Mouse (Mus musculus) cortical plate, adult 2 months (tissue): ENCODE results near the gene Spesp1. TPM values are rescaled to one million over a fixed set of nuclear protein-coding genes. Genes with fewer than 3 reads are reported as not detected.

Experiments
- H3K27ac ChIP-seq: fragments of 200-500 bp; 2 replicates; pipeline ENCODE4 v1.5.1; 2012; ENCODE audit warnings: low read length, control low read depth, inconsistent platforms; ENCODE audit not compliant: insufficient read depth
- H3K4me1 ChIP-seq: fragments of 200-500 bp; 2 replicates; pipeline ENCODE4 v1.6.1; 2011; ENCODE audit warnings: low read length; ENCODE audit not compliant: control insufficient read depth, insufficient read depth
- H3K4me3 ChIP-seq: fragments of 200-500 bp; 2 replicates; pipeline ENCODE4 v1.5.1; 2011; ENCODE audit warnings: mild to moderate bottlenecking, low read length, control low read depth; ENCODE audit not compliant: insufficient read depth
- CTCF ChIP-seq: fragments of 200-500 bp; IDR thresholded peaks from 2 replicates; pipeline ENCODE4 v1.5.1; 2011; ENCODE audit warnings: mild to moderate bottlenecking, control low read depth, low read length; ENCODE audit not compliant: insufficient read depth; ENCODE audit errors: extremely low read depth
- POLR2A ChIP-seq: fragments of 200-500 bp; IDR thresholded peaks from 2 replicates; pipeline ENCODE4 v1.6.1; 2011; ENCODE audit warnings: mild to moderate bottlenecking, low read length, control low read depth; ENCODE audit not compliant: insufficient read depth; ENCODE audit errors: extremely low read depth
- polyA plus RNA-seq: library from polyadenylated mRNA; depleted of rRNA; stranded (reverse); fragments of >200 nt; gene quantifications from 2 replicates; pipeline ENCODE4 v1.2.3, GENCODE M21; 2012

Spesp1 gene
- polyA plus RNA-seq, 1 experiment, result not detected

DNA sequence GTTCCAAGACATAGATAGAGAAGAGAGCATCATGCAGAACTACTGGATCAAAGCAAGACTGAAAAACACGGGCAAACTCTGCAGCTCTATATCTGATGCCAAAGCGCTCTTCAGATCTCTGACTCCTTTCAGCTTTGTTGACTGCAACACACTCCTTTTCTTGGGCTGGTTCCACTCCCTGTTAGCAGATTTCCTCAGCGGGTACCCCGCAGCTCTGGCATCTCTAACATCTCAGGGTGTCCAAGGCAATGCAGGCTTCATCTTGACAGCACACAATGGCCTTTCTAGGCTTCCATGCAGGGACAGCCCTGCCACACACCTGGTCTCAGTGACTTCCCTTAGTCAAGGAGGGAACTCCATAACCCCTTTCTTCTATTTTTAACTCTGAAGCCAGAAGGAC is 31.7 kb downstream of the Spesp1 start:
- no peaks in the 10 kb centered on the region for H3K4me1 ChIP-seq
- no peak overlapping the region for H3K27ac ChIP-seq
- TF ChIP-seq POLR2A (no peak), CTCF (no peak)
- H3K4me3 ChIP-seq, result no peak overlapping the region

DNA sequence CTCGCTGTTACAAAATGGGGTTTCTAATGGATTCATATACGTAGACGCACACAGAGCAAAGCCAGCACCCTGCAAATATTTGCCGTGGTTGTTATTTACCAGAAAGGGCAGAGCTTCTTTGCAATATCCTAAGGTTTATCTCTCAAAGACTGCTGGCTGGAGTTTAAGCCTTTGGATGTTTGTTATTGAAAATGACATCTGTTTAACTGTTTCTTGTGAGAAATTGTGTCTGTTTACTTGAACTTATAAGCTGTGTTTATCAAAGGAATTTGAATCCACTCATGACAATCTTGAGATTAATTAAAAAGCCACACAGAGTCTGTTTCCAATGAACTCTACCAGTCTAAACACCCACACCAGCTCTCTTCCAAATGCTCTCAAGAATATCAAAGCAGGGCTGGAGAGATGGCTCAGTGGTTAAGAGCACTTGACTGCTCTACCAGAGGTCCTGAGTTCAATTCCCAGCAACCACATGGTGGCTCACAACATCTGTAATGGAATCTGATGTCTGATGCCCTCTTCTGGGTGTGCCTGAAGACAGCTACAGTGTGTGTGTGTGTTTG is 35.5 kb downstream of the Spesp1 start:
- Histone ChIP-seq H3K4me3 (no peak overlapping the region), H3K27ac (no peak overlapping the region), H3K4me1 (peaks cover 2% of the 10 kb centered on the region; the same call in 1 of the 2 replicates)
- TF ChIP-seq CTCF (no peak), POLR2A (no peak)

- no peak overlapping the region for H3K4me3 ChIP-seq
- H3K27ac ChIP-seq, result no peak overlapping the region
- H3K4me1 ChIP-seq, result peaks cover 2% of the 10 kb centered on the region; the same call in 1 of the 2 replicates
- TF ChIP-seq POLR2A, result no peak
- 0 out of 2 replicates have a peak, but pooled peaks have one; percentile 15 for TF ChIP-seq CTCF
Measured at GRCm38 (mm10) chr9:62245612-62246379, 36.2 kb downstream of the Spesp1 start.

DNA sequence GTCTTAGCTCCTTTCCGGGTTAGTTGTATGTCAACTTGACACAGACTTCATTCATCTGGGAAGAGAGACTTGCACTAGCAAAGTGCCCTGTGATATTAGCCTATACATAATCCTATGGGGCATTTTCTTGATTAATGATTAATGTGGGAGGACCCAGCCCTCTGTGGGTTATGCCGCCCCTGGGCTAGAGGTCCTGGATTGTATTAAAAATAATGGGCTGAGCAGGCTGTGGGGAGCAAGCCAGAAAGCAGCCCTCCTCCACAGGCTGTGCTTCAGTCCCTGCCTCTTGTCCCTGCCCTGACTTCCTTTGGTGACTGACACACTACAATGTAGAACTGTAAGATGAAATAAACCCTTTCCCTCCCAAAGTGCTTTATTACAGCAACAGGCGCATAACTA is 37.4 kb downstream of the Spesp1 start:
- Histone ChIP-seq H3K27ac (no peak overlapping the region), H3K4me3 (no peak overlapping the region; the same call in 1 of the 2 replicates), H3K4me1 (peaks cover 2% of the 10 kb centered on the region; the same call in 1 of the 2 replicates)
- TF ChIP-seq POLR2A (no peak), CTCF (no peak)

DNA sequence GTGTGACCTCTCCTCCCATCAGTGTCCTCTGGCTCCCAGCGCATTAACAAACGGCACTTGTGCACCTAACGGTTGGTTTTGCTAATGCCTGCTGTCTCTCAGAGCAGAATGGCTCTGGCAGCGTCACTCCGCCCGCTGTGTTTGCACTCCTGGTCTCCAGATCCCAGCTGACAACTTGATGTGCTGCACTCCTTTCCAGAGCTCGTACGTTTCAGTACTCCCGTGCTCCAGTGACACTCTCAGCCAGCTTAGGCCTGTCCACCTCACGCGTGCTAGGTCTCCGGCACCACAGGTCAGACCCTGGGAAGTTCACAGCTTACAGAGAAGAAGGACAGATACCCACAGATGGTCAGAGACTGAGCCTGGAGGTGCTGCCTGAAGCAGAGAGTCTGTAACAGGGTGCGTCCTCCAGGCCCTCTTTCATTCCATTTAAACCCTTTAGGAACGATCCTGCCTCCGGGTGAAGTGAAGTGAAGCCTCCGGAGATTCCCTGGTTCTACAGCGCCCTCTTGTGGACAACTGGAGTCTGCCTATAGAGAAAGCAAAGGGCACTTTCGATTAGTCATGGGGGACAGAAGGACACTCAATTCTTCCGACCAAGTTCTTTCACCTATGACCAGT is 37.9 kb downstream of the Spesp1 start:
- no peak overlapping the region for H3K27ac ChIP-seq
- no peak overlapping the region; the same call in 1 of the 2 replicates for H3K4me3 ChIP-seq
- peaks cover 2% of the 10 kb centered on the region; the same call in 1 of the 2 replicates for H3K4me1 ChIP-seq
- peak; percentile 88 for TF ChIP-seq CTCF
- TF ChIP-seq POLR2A, result no peak

DNA sequence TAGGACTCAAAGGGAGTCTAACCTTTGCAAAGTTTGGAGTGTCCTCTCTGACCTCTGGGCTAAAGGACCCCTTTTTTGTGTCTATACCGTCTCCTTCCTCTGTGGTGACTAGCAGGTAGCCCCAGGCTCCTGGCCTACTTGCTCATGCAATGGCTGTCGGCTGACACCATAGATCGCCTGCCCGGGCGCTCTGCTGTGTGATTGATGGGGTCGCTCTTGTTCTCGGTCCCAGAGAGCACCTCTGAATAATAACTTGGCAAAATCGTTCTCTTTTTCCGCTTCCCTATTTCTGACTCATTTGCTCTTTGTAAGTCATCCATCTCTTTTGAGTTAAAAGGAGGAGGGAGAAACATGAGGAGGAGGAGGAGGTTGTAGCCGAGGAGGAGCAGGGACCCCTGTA is 42.0 kb downstream of the Spesp1 start:
- Histone ChIP-seq H3K4me3 (no peak overlapping the region), H3K27ac (no peak overlapping the region), H3K4me1 (peaks cover 2% of the 10 kb centered on the region; the same call in 1 of the 2 replicates)
- no peak for TF ChIP-seq POLR2A
- no peak for TF ChIP-seq CTCF

GRCm38 (mm10) chr9:62237381-62237980 is 44.5 kb downstream of the Spesp1 start:
- Histone ChIP-seq H3K4me3 (no peak overlapping the region), H3K27ac (no peak overlapping the region), H3K4me1 (no peaks in the 10 kb centered on the region)
- TF ChIP-seq POLR2A (no peak), CTCF (no peak)

DNA sequence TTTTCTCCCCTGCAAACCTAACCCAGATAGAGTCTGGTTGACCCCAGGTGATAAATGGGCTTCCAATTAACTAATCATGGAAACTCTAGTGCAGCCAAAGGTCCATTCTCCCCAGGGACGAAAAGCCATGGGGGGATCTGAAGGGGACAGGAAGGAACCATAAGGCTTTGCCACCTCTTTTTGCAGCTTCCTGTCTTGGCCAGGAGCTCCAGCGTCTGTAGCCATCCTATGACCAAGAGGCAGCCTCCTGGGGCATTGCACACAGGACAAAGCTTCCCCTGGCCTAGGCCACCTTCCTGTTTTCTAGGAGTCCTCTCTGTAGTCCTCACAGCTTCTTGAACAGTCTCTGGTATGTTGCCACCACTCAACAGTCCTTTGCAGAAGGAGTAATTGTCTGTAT is 46.5 kb downstream of the Spesp1 start:
- Histone ChIP-seq H3K4me3 (no peak overlapping the region), H3K27ac (no peak overlapping the region), H3K4me1 (no peaks in the 10 kb centered on the region; the same call in none of the 2 replicates)
- TF ChIP-seq CTCF (no peak), POLR2A (no peak)

- no peak overlapping the region for H3K27ac ChIP-seq
- TF ChIP-seq CTCF, result no peak
- TF ChIP-seq POLR2A, result no peak
- no peak overlapping the region for H3K4me3 ChIP-seq
- no peaks in the 10 kb centered on the region; the same call in none of the 2 replicates for H3K4me1 ChIP-seq
Measured at GRCm38 (mm10) chr9:62232649-62233048, 49.4 kb downstream of the Spesp1 start.
